Mouse (Mus musculus) bone marrow, adult 2 months (tissue): ENCODE measurements around the gene Tekt4.

Experiments used
- CTCF ChIP-seq: fragments of 200-500 bp; IDR thresholded peaks from 2 replicates; pipeline ENCODE4 v1.5.1; 2011; ENCODE audit warnings: low read length, control low read depth; ENCODE audit not compliant: control insufficient read depth, insufficient read depth
- POLR2A ChIP-seq: fragments of 200-500 bp; IDR thresholded peaks from 2 replicates; pipeline ENCODE4 v1.6.1; 2011; ENCODE audit warnings: low read depth, mild to moderate bottlenecking, control low read depth, low read length, borderline replicate concordance; ENCODE audit not compliant: control insufficient read depth

DNA sequence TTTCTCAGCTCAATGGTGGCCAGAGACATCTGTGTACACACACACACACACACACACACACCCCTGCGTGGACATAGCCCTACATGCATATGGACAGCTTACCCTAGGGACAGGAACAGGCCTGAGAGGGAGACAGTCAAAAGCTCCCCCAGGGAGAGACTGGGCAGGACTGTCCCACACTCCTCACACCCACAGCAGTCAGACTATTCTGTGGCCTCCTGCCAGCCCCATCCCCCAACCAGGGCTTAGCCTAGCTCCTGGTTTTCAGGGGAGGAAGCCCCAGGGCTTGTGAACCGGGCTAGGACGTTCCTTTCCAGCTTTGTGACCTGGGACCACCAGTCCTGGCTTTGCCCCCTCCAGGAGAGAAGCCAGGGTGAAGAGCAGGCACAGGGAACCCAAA lies 38.2 kb upstream of the Tekt4 start:
- TF ChIP-seq CTCF (no peak), POLR2A (no peak)
